Mouse (Mus musculus) left cerebral cortex, adult 2 months (tissue): ENCODE measurements around the gene Ddc. TPM values are rescaled to one million over a fixed set of nuclear protein-coding genes. Genes with fewer than 3 reads are reported as not detected.

Experiments used
- DNase-seq, 2 experiments: peaks; one replicate each; pipeline ENCODE4 v3.0.0; 2021 to 2022; ENCODE audit warnings: low spot score in 2 of 2, mixed read lengths in 1 of 2; ENCODE audit errors: extremely low spot score in 1 of 2
- H3K27ac ChIP-seq: fragments of 200-600 bp; 2 replicates; pipeline ENCODE4 v1.8.1; 2022
- H3K4me3 ChIP-seq: fragments of 200-600 bp; 2 replicates; pipeline ENCODE4 v1.8.1; 2022
- CTCF ChIP-seq: fragments of 200-600 bp; IDR thresholded peaks from 2 replicates; pipeline ENCODE4 v1.8.1; 2022; ENCODE audit warnings: antibody characterized with exemption, mild to moderate bottlenecking, moderate library complexity
- intact Hi-C: fragments of 180-260 bp; cut with DNase I; formaldehyde crosslinking; loops from one replicate; pipeline ENCODE4 v1.15.1; 2025
- total RNA-seq, 2 experiments: library from RNA; stranded (reverse); gene quantifications; 2 replicates each; pipeline ENCODE4 v1.2.3; 2021

Gene Ddc
- total RNA-seq, 2 experiments from 2014 or later: 3.6 to 5.8 TPM

DNA sequence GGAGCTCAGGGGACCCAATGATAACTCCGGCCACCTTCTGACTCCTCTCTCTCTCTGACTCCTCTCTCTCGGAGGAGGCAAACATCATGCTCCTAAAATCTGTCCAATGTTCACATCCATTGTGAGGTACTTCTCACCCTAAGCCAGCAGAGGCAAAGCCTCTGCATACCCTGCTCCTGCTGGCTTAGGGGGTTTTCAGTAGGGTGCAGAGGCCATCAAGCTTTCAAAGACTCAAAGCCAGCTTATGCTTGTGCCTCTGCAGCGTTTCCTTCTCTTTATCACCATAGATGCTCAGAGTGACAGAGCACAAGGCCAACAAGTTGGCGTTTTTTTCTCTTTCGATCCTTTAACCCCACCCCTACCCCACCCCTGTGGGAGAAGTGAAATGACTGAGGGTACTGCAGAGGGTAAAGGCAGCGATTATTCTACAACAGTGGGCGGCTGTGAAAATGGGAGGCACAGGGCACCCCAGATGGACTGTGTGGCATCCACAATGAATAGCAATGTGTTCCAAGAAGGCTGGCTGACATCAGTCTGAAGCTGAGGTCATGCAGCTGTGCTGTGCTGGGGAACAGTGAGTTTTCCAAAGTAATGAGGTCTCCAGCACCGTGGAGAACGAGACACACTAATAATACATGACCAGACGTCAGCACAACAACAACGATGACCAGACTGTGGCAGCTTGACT lies 34.3 kb upstream of the Ddc start:
- TF ChIP-seq CTCF: no peak
- intact Hi-C loops: no loop called here
- peak in 1 of 2 experiments; percentile 19 for DNase-seq
- Histone ChIP-seq H3K4me3 (no peak overlapping the region), H3K27ac (no peak overlapping the region)

- Histone ChIP-seq H3K27ac (no peak overlapping the region), H3K4me3 (no peak overlapping the region)
- intact Hi-C loops: no loop called here
- DNase-seq: no peak
- no peak for TF ChIP-seq CTCF
These were observed 33.7 kb upstream of the Ddc start for GRCm38 (mm10) chr11:11931688-11932087.

DNA sequence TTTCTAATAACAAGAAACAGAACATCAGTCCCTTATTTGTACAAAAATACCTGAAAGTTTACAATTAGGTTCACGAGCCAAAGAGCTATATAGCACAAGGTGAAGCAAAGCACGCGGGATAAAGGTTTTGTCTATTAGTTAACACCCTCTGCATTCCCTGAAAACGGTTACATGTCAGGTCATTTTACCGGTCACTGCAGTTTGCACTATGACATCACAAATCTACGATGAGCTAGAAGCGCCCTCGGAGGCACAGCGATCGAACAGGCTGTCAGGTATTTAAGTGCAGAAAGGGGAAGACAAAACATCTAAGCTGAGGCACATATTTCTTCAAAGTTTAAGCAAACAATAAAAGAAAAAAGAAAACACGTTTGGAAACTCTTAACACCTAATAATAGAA lies 32.6 kb upstream of the Ddc start:
- DNase-seq: no peak
- H3K4me3 ChIP-seq: no peak overlapping the region
- no peak overlapping the region for H3K27ac ChIP-seq
- intact Hi-C loops: no loop called here
- TF ChIP-seq CTCF: no peak

DNA sequence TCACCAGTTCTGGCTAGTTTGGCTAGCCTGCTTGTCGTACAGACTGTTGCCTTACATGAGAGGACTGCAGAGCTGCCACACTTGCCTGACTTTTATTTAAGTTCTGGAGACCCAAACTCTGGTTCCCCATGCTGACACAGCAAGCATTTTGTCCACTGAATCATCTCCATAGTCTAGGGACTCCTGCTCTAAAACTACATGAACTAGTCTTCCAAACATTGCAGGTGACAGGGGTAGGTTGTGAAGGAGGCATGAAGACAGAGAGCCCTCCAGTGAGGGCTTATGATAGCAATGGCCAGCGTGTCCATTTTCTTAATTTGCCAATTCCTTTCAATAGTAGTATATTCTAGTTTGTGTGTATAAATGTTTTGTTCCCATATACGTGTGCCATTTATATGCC lies 31.1 kb upstream of the Ddc start:
- intact Hi-C loops: no loop called here

GRCm38 (mm10) chr11:11928586-11928985 lies 30.6 kb upstream of the Ddc start:
- intact Hi-C loops: no loop called here
- DNase-seq: no peak
- TF ChIP-seq CTCF: no peak
- Histone ChIP-seq H3K27ac (no peak overlapping the region), H3K4me3 (no peak overlapping the region)

More for the DNA sequence above, 31.1 kb upstream of the Ddc start:
- no peak for TF ChIP-seq CTCF
- Histone ChIP-seq H3K4me3 (no peak overlapping the region), H3K27ac (no peak overlapping the region)
- DNase-seq: no peak

GRCm38 (mm10) chr11:11923900-11924299 lies 26.0 kb upstream of the Ddc start:
- intact Hi-C loops: no loop called here
- no peak overlapping the region for H3K4me3 ChIP-seq
- no peak overlapping the region for H3K27ac ChIP-seq
- no peak for DNase-seq
- TF ChIP-seq CTCF: no peak

DNA sequence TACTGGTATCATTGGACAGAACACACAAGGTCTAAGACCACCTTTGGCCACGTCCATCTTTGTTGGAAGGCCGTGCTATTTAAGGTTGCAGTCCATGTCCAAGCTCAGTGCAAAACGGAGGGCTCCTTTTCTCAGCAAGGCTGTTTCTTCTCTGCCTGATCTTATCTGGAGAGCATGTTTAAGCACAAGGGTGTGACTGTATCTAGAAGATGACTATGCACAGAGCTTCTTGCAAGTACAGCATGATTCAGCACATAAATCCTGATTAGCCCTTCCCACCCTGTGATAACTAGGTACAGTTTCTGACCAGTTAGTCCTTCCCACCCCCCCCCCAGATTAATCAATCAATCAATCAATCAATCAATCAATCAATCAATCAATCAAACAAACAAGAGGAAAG lies 25.4 kb upstream of the Ddc start:
- intact Hi-C loops: no loop called here
- no peak overlapping the region for H3K4me3 ChIP-seq
- no peak for DNase-seq
- no peak for TF ChIP-seq CTCF
- H3K27ac ChIP-seq: no peak overlapping the region

DNA sequence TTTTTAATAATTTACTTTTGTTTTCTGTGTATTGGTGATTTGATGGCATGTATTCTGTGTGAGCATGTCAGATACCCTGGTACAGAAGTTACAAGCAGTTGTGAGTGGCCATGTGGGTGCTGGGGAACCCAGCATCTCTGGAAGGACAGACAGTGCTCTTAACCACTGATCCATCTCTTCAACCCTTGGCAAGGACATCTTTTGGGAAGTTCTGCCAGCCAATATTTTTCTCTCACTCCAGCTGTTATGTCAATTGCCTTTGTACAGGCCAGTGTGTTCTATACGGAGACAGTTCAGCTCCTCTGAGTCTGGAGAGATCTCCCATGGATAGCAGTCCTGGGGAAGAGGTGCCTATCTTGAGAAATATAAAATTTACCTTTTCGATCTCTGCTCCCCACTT lies 24.2 kb upstream of the Ddc start:
- H3K27ac ChIP-seq: no peak overlapping the region
- TF ChIP-seq CTCF: no peak
- intact Hi-C loops: no loop called here
- no peak overlapping the region for H3K4me3 ChIP-seq
- DNase-seq: no peak

- intact Hi-C loops: no loop called here
- no peak overlapping the region for H3K27ac ChIP-seq
- TF ChIP-seq CTCF: no peak
- peak in 1 of 2 experiments; percentile 11 for DNase-seq
- H3K4me3 ChIP-seq: no peak overlapping the region
These were observed 9.9 kb upstream of the Ddc start for GRCm38 (mm10) chr11:11907703-11908413.

- no peak overlapping the region for H3K27ac ChIP-seq
- DNase-seq: no peak
- TF ChIP-seq CTCF: no peak
- no peak overlapping the region for H3K4me3 ChIP-seq
- intact Hi-C loops: no loop called here
These were observed 7.6 kb upstream of the Ddc start for GRCm38 (mm10) chr11:11905518-11905917.

GRCm38 (mm10) chr11:11904995-11905394 lies 7.1 kb upstream of the Ddc start:
- H3K27ac ChIP-seq: no peak overlapping the region
- TF ChIP-seq CTCF: no peak
- no peak for DNase-seq
- H3K4me3 ChIP-seq: no peak overlapping the region
- intact Hi-C loops: no loop called here

DNA sequence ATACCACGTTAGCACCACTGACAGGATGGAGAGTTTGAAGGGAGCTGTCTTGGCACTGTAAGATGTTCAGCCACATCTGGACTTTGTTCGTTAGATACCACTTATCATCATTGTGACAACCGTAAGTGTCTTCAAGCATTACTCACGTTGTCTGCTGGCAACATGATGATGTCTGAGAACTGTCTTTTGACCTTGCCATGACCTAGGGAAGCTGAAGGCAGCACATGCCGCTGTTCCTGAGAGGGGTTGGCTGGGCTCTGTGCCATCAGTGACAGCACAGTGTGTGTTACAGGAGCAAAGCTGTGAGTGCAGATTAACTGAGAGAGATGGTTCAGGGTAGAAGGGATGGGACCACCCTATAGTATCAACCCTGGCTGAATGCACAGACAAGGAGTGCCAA lies 3.6 kb upstream of the Ddc start:
- intact Hi-C loops: no loop called here
- no peak for TF ChIP-seq CTCF

DNA sequence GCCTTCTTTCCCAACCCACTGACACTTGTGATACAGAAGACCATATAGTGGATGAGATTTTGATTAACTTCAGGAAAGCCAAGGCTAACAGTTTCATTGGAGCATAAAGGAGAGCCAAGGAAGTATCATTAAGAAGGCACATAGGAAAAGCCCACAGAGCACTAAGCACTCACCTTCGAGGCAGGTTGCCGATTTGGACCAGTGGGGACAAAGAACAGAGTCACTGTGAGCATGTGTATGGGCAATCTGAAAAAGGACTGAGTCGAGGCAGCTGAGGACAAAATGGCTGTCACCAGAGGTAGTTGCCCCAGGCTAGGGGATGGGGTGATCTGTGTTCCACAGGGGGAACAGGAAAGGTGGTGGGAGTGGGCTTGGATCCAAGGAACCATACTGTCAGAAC lies 552 bp upstream of the Ddc start:
- Histone ChIP-seq H3K4me3 (no peak overlapping the region), H3K27ac (no peak overlapping the region)
- intact Hi-C loops: no loop called here
- no peak for TF ChIP-seq CTCF
- DNase-seq: no peak

More for the DNA sequence above, 3.6 kb upstream of the Ddc start:
- no peak overlapping the region for H3K27ac ChIP-seq
- no peak overlapping the region for H3K4me3 ChIP-seq
- DNase-seq: no peak
